Mouse (Mus musculus) spleen, adult 18-20 months (tissue): ENCODE results near the gene Btn2a2.

Source experiments
- DNase-seq, 2 experiments: peaks; one replicate each; pipeline ENCODE4 v3.0.0; 2022; ENCODE audit warnings: mixed read lengths in 2 of 2

Btn2a2 gene

DNA sequence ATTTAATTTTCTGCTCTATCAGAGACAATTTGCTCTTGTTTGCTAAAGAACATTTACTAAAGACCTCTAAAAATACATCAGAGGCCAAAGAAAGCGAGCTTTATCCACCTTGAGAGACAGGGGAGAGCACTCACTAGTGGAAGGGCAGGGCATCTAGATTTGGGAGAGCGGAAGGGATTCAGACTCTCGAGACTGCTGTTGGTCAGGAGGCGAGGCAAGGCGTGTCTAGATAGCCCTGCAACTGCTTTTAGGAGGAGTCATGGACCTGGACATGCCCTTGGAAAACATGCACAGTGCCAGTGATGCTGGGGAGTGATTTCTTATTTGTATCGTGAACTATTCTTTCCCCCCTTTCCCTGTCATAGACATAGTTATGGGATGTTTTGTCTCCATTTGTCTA lies 6.9 kb upstream of the Btn2a2 start:
- no peak for DNase-seq

DNA sequence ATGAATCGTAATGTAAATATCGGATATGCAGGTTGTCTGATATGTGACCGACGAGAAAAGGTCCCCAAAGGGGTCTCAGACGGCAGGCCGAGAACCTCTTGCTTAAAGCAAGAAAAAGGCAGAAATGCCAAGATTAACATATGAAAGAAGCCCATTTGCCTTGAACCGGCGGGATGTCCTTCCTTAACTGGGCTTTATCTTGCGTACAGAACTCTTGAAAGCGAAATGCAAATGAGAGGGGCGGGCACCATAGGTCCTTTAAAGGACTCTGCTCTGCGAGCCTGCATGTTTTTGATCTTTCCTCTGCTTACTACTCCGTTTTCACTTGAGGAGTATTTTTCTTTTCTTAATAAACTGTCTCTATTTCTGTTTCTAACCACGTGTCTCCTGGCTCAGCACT lies 3.3 kb upstream of the Btn2a2 start:
- DNase-seq, result no peak

DNA sequence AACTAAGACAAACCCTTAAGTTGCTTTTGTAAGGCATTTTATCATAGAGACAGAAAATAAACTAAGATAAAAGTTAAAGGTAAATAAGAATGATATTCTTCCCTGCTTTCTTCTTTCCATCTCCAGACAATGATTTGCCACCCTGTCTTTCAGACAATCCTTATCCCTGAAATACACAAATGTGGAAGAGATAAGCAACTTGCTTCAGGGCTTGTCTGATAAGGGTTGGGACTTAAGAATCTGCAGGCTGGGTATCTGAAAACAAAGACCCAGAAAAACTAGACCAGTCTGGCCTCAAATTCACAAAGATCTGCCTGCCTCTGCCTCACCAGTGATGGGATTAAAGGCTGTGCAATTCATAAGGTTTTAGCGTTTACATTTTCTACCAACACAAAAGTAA lies 2.6 kb upstream of the Btn2a2 start:
- DNase-seq, result no peak

DNA sequence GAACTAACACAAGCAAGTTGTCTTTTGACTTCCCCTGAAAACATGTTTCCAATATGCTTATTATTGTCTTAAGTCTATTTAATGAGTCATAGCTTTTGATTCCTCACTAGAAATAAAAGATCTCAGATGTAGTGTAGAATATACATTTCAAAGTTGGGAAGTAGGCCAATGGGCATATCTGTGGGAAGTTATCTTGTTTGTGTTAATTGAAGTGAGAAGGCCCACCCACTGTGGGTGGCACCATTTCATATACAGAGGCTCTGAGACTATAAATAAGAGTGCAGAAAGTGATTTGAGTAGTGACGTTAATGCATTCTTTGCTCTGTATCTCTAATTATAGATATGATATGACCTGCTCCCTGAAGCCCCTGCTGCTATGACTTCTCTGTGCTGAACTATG lies 2.2 kb upstream of the Btn2a2 start:
- no peak for DNase-seq

DNA sequence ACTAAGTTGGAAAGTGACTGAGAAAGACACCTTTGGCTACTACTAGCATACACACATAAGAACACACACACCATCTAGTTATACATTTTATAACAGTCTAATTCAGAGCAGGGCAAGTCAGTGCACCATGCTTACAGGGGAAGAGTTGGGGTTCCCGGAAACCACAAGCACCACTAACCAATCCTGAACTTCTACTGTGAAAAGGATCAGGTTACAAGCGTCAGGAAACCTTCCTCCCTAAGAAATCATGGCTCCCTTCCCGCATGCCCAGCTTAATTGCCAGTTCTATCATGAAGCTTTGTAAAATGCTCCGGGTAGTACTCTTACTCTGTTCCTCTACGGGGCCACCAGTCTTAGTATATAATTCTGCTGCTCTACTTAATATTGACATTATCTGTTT lies 3.4 kb downstream of the Btn2a2 start:
- no peak for DNase-seq

DNA sequence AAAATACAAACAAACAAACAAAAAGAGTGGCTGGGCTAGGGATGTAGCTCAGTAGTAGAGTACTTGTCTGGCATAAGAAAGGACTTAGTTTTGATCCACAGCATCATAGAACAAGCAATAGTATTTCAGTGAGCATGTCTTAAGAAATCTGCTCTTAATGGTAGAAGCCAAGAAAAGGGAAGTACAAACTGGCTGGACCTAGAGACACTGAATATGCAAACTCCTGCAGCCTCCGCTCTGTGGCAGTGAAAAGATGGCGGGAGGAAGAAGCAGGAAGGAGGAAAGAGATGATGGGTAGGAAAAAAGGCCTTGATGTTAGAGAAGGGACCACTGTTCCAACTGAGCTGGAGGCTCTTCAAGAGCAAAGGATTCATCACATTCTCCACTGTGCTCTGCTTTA lies 5.5 kb downstream of the Btn2a2 start:
- DNase-seq, result no peak

DNA sequence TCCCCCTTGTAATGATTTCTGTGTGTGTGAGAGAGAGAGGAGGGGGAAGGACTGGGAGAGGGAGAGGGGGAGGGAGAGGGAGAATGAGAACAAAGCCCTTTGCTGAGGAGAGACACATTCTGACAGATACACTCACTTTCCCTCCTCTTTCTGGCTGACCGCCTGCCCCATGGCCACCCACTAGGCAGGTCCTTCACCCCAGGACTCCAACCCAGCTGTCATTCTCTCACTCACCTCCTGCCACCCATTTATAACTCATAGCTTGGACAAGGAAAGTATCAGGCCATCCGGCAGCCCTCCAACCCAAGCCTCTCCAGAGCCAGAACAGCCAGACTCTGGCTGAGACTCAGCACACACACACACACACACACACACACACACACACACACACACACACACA lies 13.0 kb downstream of the Btn2a2 start:
- no peak for DNase-seq

DNA sequence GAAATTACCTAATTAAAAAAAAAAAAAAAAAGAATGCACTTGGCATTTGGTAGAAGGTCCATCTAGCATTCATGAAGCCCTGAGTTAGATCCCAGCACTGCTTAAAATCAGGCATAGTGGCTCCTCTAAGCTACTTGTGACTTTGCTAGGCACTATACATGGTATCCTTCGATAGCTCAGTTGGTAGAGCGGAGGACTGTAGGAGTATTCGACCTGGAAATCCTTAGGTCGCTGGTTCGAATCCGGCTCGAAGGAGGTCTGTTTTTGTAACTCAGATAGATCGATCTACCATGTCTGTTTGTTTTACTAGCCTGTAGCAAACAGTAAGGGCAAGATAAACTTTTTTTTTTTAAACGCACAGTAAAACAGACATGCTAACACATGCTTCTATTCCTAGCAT lies 21.7 kb downstream of the Btn2a2 start:
- DNase-seq, result peak in 1 of 2 experiments; percentile 49

DNA sequence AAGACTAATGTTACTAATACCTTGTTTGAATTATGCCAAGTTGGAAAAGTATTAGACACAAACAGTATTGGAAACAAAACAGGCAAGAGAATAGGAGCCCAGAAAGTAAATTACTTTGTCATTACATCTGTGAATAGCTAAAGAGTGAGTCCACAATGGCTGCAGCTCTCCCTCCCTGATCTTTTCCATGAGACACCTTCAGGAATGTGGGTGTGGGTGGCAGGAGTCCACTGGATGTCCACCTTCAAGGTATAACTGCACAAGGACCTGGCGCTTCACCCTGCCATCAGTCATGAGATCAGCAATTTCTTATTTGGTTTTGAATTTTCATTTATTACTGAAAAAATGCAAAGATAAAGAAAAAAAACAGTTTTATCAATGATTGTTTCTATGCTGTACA lies 22.4 kb downstream of the Btn2a2 start:
- no peak for DNase-seq

DNA sequence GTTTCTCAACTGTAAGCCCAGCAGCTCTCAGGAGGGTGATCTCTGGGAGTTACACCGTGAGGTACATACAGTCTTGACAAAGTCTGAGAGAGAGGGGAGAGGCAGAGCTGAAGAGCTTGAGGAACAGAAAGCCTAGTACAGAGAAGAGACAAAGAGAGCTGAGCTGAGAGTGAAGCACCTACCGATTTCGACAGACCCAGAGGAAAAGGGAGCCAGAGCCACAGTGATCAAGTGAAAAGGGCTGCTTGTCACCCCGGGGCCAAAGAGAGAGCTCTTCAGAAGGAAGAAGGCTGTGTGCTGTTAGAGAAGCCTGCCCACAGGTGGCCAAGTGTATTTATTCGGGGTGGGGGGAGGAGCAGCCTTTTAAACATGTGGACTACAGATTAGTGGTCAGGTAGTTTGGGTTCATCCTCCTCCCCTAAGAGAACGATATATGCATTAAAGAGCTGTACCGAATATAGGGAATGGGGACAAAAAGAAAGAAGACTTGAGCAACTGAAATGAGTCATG lies 23.0 kb downstream of the Btn2a2 start, which contains the start of gene Btn1a1:
Btn1a1 (minus strand) TSS at position 302 of the 510 bp plus-strand sequence.
- DNase-seq, result peak in 1 of 2 experiments; percentile 6

DNA sequence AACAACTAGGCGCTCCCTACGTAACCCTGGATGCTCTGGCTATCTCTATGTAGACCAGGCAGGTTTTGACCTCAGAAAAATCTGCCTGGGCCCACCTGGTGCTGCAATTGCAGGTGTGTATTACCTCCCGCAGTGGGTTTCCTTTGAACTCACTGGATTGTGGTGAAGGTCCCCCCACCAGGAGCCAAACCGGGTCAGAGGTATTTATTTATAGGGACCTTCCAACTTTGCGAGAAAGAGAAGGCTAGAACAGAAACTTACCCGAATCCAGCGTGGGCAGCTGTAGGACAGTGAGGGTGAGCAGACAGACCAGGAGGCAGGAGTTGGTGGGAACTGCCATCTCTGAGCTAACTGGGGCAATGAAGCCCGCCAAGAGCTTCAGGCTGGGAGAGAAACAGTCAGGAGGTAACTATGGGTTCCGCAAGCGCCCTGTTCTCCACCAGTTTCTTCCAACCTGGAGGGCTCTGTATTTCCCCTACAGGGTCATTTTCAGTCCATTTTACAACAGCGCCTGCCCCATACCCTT lies 23.8 kb downstream of the Btn2a2 start:
- no peak for DNase-seq

DNA sequence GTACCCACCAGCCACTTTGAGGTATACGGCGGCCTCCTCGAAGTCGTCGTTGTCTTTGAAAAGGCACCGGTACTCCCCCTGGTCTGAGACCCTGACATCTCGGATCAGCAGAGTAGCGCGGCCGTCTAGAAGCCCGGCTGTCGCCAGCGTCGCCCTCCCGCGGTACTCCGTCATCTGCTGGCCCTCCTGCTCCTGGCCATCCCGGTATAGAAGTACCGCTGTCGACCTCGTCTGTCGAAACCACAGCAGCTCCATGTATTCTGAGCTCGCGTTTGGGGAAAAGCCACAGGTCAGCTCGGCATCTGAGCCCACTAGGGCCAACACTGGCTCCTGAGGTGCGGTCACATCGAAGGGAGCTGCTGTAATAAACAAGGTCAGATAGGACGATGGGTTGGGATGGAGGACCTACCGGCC lies 24.4 kb downstream of the Btn2a2 start:
- DNase-seq, result peak in 1 of 2 experiments; percentile 24

DNA sequence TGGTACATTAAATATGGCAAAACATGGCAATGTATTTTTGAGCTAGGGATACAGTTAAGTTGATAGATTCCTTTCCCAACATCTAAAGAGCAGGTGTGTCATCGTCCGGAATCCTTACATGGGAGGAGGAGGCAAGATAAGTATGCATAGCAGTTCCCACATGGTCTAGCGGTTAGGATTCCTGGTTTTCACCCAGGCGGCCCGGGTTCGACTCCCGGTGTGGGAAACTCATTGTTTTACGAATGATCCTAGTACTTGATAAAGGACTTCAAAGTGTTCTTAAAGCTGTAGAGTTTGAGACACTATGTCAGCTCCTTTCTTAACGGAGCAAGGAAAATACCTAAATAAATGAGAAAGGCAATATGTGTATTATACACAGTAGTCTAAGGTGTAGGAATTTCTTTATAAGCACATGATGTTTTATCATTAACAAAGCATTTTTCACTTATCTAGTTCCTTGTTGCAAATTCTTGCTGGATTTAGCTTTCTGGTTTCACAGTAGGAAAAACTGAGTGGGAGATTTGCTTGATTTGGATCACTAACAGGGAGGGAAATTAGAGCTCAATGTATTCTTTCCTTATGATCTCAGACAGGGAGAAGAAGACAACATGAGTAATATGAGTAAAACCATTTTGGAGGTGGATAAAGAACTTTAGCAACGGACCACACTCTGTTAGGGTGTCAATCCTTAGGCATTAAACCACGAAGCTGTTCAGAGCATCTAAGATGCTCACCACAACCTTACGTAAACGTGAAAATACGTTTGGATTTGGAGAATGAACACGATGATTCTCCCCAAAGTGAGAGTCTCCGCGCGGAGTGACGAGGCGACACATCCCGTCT lies 25.1 kb downstream of the Btn2a2 start:
- DNase-seq, result peak in 1 of 2 experiments; percentile 29

DNA sequence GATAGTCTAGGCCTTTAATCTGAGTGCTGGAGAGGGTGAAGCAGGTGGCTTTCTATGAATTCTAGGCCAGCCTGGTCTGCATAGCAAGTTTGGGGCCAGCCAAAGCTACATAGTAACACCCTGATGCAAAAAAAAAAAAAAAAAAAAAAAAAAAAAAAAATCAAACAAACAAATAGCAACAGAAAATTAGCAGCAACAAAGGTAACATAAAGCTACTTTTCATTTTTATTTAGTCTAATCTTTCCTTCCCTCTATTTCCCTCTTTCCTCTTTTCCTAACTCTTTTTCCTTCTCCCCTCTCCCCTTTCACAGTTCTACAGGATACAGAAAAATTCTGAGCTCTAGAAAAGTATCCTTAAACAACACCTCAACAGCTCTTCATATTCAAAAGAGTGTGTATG lies 26.0 kb downstream of the Btn2a2 start:
- DNase-seq, result no peak

DNA sequence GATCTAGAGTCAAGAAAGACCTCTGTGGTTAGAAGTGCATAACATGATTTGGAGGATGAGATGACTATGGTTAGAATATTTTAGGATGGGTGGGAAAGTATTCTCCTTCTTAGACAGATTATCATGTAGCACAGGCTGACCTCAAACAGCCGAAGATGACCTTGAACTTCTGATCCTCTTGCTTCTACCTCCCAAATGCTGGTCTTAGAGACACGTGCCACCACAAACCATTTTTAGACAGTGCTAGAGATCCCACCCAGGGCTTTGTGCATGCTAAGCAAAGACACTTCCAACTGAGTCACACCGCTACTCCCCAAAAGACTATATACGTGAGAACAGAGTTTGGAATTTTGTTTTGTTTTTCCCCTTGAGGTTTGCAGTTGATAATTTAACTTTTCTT lies 26.6 kb downstream of the Btn2a2 start:
- no peak for DNase-seq

DNA sequence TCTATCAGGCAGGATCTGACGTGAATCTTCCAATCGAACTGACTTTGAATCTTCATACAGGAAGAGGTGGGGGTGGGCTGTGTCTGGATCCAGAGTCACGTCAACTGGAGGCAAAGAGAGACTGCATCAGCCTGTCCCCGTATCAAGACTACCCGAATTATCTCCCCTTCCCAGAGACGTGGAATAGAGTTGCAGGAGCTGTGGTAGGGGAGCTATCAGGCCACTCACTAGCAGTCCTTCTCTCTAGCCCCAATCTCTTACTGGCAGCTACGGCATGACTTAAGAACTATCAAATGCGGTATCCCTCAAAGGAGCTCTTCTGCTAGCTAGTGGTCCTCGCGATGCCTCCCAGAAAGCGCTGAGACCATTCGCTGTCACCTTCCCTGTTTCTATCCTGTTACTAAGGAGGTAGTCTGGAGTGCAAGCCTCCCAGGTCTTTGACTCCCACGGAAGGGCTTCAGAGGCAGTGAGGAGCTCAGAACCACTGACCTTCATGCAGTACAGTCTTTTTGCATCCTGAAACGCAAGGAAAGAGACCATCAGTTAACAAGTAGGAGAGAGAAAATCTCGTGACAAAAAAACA lies 29.3 kb downstream of the Btn2a2 start:
- no peak for DNase-seq

DNA sequence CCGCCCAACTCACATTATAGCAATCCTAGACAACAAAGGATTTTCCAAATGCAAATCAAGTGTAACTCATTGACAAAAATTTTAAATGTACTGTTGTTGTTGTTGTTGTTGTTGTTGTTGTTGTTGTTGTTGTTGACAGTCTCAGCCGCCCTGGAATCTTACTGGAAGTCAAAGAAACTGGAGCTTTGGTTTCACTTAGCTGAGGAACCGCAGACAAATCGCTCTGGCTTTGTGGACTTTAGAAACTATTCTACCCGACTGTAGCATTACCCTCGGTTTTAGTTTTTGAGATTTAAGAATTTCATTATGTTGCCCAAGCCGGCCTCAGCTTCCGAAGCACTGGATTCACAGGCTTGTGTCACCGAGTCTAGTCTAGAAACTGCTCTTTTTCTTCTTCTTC lies 34.7 kb downstream of the Btn2a2 start:
- no peak for DNase-seq

DNA sequence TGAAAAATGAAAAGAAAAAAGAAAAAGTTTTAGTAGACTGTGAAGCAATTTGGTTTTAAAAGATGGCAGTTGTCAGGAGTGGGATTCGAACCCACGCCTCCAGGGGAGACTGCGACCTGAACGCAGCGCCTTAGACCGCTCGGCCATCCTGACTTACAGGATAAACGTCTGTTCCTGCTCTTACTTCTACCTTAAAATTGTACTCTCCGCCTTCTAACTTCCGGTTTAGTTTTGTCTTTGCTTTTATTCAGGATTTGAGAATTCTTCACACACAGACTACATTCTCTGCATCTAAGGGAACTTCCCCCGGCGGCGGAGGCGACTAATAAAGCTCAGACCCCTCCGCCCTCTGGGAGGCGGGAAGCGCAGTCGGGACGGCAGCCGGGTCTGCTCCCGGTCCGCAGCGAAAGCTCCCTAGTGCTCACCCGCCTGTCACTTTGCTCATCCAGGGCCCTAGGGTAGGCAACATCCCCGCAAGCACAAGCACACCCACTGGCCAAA lies 35.2 kb downstream of the Btn2a2 start:
- DNase-seq, result peak; percentile 47 to 67

DNA sequence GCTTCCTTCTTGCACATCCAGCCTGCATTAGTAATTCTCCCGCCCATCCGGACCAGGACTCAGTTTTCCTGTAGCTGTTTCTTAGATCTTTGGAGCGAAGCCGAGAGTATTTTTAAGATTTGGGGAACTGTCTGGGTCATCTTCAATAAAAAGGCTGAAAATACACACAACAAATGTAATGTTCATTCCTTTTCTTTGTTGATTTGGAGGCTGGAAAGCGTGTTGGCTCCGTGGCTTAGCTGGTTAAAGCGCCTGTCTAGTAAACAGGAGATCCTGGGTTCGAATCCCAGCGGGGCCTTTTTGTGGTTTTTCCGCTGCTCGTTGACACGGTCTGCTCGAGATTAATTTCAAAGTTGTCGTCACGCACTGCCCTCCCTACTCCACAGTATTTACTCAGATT lies 38.3 kb downstream of the Btn2a2 start:
- DNase-seq, result peak; percentile 47 to 71

DNA sequence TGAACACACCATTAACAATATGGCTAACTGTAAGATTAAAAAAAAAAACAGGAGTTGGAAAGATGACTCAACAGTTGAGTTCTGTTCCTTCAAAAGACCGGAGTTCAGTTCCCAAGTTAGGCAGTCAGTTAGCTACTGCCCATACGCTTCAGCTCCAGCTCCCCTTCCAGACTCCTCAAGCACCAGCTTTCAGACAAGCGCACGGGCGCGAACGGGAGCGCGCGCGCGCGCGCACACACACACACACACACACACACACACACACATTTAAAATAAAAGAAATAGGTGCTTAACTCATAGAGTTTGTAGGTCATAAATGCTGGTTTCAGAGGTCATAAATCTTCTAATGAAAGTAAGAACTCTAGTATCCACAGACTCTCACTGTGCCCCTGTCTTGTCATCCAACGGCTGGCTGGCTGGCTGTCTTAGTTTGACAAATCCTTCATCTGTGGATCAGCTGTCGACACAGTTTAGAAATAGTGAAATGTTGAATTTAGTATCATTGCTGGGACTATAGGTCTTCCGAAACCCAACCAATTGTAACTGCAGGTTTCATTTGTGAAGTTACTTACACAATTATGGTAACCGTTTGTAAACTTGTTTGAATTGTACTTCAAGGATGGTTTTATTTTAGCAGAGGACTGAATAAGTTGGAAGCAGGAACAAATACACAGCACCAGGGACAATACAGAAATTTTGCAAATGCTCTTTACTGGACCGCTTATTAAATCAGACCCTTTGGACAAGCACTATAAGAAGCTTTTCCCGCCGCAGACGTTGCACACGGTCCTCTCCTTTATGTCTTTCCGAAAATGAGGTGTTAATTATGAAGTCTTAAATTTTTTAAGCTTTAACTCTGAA lies 39.2 kb downstream of the Btn2a2 start:
- DNase-seq, result peak in 1 of 2 experiments; percentile 26

DNA sequence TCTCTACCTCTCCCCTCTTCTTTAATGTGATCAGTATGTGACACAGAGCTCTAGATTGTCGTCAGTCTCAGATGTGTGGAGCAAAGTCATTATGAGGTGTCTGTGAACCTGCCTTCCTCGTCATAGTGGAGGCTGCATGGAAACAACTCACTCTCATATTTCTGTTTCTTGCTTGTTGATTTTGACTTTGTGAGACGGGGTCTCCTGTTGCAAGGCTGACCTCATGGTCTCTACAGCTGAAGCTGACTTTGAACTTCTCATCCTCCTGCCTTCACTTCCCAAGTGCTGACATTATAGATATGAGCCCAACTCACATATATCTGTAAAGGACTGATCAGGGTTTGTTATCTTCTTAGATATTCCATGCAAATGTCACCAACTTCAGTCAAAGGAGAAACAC lies 39.9 kb downstream of the Btn2a2 start:
- DNase-seq, result no peak

DNA sequence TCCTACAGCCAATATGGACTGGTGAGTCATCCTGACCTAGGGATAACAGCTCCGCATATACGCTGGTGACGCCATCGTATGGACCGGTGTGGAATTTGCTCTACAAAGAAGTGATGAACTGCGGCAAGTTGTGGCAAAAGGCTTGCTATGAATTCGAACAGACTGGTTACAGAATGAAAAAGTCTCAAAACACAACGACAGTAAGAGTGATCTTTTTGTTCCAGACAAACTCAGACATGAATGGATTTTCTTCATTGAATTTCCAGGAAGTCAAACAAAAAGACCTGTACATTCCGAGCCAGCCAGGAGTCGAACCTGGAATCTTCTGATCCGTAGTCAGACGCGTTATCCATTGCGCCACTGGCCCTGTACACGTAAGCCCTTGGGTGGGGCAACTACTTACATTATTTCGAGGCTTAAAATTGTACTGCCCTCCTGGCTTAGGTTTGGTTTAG lies 42.1 kb downstream of the Btn2a2 start:
- DNase-seq, result peak; percentile 64 to 82
